Mouse (Mus musculus) cerebellum, adult 18-20 months (tissue): ENCODE results near the gene Gm10160.

Source experiments
- DNase-seq, 2 experiments: peaks; one replicate each; pipeline ENCODE4 v3.0.0; 2021

The Gm10160 gene

GRCm38 (mm10) chr7:81825381-81825780 is 30.2 kb downstream of the Gm10160 start:
- DNase-seq = no peak

GRCm38 (mm10) chr7:81824906-81825305 is 30.7 kb downstream of the Gm10160 start:
- no peak for DNase-seq

- DNase-seq = no peak
Observed at GRCm38 (mm10) chr7:81806067-81806466, 49.5 kb downstream of the Gm10160 start.
